Mouse (Mus musculus): ENCODE data around the gene Isg15. TPM values are rescaled to one million over a fixed set of nuclear protein-coding genes. Genes with fewer than 3 reads are reported as not detected.

Isg15 gene
- total RNA-seq (2014; fragmentation: Nextera tagmentation): 4.6 and 11.1 TPM in 2 replicates
- total RNA-seq (2017): 1.2 TPM in 1 of 2 replicates, not detected in the other

GRCm38 (mm10) chr4:156200623-156201475, at the start of gene Isg15:
TSS of gene Isg15 (minus strand) at chr4:156200818.
- 0 out of 2 replicates have a peak, but pooled peaks have one; percentile 9 for ATAC-seq (replicated peaks; ENCODE audit: poor library complexity, severe bottlenecking)

- no peak for ATAC-seq (replicated peaks; ENCODE audit: poor library complexity, severe bottlenecking)
These were observed 48.9 kb upstream of the Isg15 start for GRCm38 (mm10) chr4:156249567-156249966.

- ATAC-seq (replicated peaks; ENCODE audit: poor library complexity, severe bottlenecking): no peak
These were observed 36.2 kb upstream of the Isg15 start for GRCm38 (mm10) chr4:156236651-156237447.

- peak; percentile 74 for ATAC-seq (replicated peaks; ENCODE audit: poor library complexity, severe bottlenecking)
These were observed 35.4 kb upstream of the Isg15 start, which contains the start of gene Noc2l for GRCm38 (mm10) chr4:156235808-156236533. TSS of gene Noc2l (plus strand) at chr4:156236010.

- no peak for ATAC-seq (replicated peaks; ENCODE audit: poor library complexity, severe bottlenecking)
These were observed 34.7 kb upstream of the Isg15 start for GRCm38 (mm10) chr4:156235360-156235770.

GRCm38 (mm10) chr4:156234701-156235213, 34.1 kb upstream of the Isg15 start, which contains the start of gene Plekhn1:
TSS of gene Plekhn1 (minus strand) at chr4:156234857.
- ATAC-seq (replicated peaks; ENCODE audit: poor library complexity, severe bottlenecking): peak; percentile 15; the same call in 1 of the 2 replicates

- ATAC-seq (replicated peaks; ENCODE audit: poor library complexity, severe bottlenecking): no peak
These were observed 33.4 kb upstream of the Isg15 start for GRCm38 (mm10) chr4:156234021-156234501.

GRCm38 (mm10) chr4:156228393-156229024, 27.9 kb upstream of the Isg15 start:
- ATAC-seq (replicated peaks; ENCODE audit: poor library complexity, severe bottlenecking): peak; percentile 54; the same call in 1 of the 2 replicates

- peak; percentile 27; the same call in 1 of the 2 replicates for ATAC-seq (replicated peaks; ENCODE audit: poor library complexity, severe bottlenecking)
These were observed 27.3 kb upstream of the Isg15 start for GRCm38 (mm10) chr4:156227752-156228392.

- no peak for ATAC-seq (replicated peaks; ENCODE audit: poor library complexity, severe bottlenecking)
These were observed 23.7 kb upstream of the Isg15 start for GRCm38 (mm10) chr4:156224276-156224675.

- ATAC-seq (replicated peaks; ENCODE audit: poor library complexity, severe bottlenecking): no peak
These were observed 19.3 kb upstream of the Isg15 start for GRCm38 (mm10) chr4:156219936-156220335.

- ATAC-seq (replicated peaks; ENCODE audit: poor library complexity, severe bottlenecking): no peak
These were observed 17.2 kb upstream of the Isg15 start for GRCm38 (mm10) chr4:156217838-156218237.

- no peak for ATAC-seq (replicated peaks; ENCODE audit: poor library complexity, severe bottlenecking)
These were observed 16.5 kb upstream of the Isg15 start for GRCm38 (mm10) chr4:156217022-156217669.

- no peak for ATAC-seq (replicated peaks; ENCODE audit: poor library complexity, severe bottlenecking)
These were observed 15.6 kb upstream of the Isg15 start for GRCm38 (mm10) chr4:156216196-156216595.

- ATAC-seq (replicated peaks; ENCODE audit: poor library complexity, severe bottlenecking): no peak
These were observed 15.0 kb upstream of the Isg15 start, which contains the start of gene Perm1 for GRCm38 (mm10) chr4:156215649-156216048. TSS of gene Perm1 (plus strand) at chr4:156215868.

- ATAC-seq (replicated peaks; ENCODE audit: poor library complexity, severe bottlenecking): no peak
These were observed 12.5 kb upstream of the Isg15 start for GRCm38 (mm10) chr4:156213134-156213533.

- ATAC-seq (replicated peaks; ENCODE audit: poor library complexity, severe bottlenecking): peak; percentile 86
These were observed 9.5 kb upstream of the Isg15 start for GRCm38 (mm10) chr4:156209963-156210635.

- no peak for ATAC-seq (replicated peaks; ENCODE audit: poor library complexity, severe bottlenecking)
These were observed 8.3 kb upstream of the Isg15 start for GRCm38 (mm10) chr4:156208872-156209271.

Measured in granulocyte monocyte progenitor cell, adult 5-6 weeks (primary cell).